Mouse (Mus musculus) hindbrain, embryonic 14.5 days (tissue): ENCODE data around the gene Henmt1. TPM values are rescaled to one million over a fixed set of nuclear protein-coding genes. Genes with fewer than 3 reads are reported as not detected.

ENCODE experiments used
- ATAC-seq: fragments of 200-750 bp; cut with Nextera tagmentation; 2 replicates; pipeline ENCODE4 v1.8.0; 2017; ENCODE audit warnings: moderate number of reproducible peaks, mild to moderate bottlenecking, moderate TSS enrichment, moderate library complexity; ENCODE audit not compliant: low FRiP score
- DNase-seq: peaks from one replicate; pipeline ENCODE4 v3.0.0-alpha.2; 2015; ENCODE audit warnings: low spot score
- H3K27ac ChIP-seq: fragments of 300-500 bp; sonication (generic); 2 replicates; pipeline ENCODE4 v1.5.1; 2014; ENCODE audit warnings: mild to moderate bottlenecking, moderate library complexity
- H3K27me3 ChIP-seq: fragments of 300-500 bp; sonication (generic); 2 replicates; pipeline ENCODE4 v1.6.1; 2014; ENCODE audit warnings: mild to moderate bottlenecking, low read length, mixed read lengths; ENCODE audit not compliant: control insufficient read depth, insufficient read depth
- H3K36me3 ChIP-seq: fragments of 300-500 bp; sonication (generic); replicated peaks from 2 replicates; pipeline ENCODE4 v1.6.1; 2014; ENCODE audit not compliant: control insufficient read depth, insufficient read depth
- H3K4me1 ChIP-seq: fragments of 300-500 bp; sonication (generic); replicated peaks from 2 replicates; pipeline ENCODE4 v1.6.1; 2014; ENCODE audit warnings: antibody characterized with exemption, low read length, mixed read lengths; ENCODE audit not compliant: control insufficient read depth, insufficient read depth
- H3K4me2 ChIP-seq: fragments of 300-500 bp; sonication (generic); replicated peaks from 2 replicates; pipeline ENCODE4 v1.6.1; 2014; ENCODE audit warnings: mild to moderate bottlenecking, moderate library complexity
- H3K4me3 ChIP-seq: fragments of 300-500 bp; sonication (generic); replicated peaks from 2 replicates; pipeline ENCODE4 v1.5.1; 2014; ENCODE audit warnings: mild to moderate bottlenecking, low read length
- H3K9ac ChIP-seq: fragments of 300-500 bp; sonication (generic); 2 replicates; pipeline ENCODE4 v1.6.1; 2014
- H3K9me3 ChIP-seq: fragments of 300-500 bp; sonication (generic); 2 replicates; pipeline ENCODE4 v1.6.1; 2016; ENCODE audit warnings: low read length; ENCODE audit not compliant: control insufficient read depth
- WGBS: fragments of 180-500 bp; shearing (Covaris S2); extraction: QIAGEN DNeasy Blood & Tissue Kit; methylation state at CpG from one replicate; pipeline ENCODE4 v1.1.7; 2014; 5-methylcytosine and 5-hydroxymethylcytosine counted together
- polyA plus RNA-seq: library from polyadenylated mRNA; unstranded; fragments of >200 nt; fragmentation: Nextera tagmentation; extraction: Ambion mirVana; gene quantifications from 2 replicates; pipeline ENCODE4 v1.2.1, GENCODE M21; 2014

Henmt1 gene
- polyA plus RNA-seq, 1 experiment from 2014 or later, result 2.4 TPM

DNA sequence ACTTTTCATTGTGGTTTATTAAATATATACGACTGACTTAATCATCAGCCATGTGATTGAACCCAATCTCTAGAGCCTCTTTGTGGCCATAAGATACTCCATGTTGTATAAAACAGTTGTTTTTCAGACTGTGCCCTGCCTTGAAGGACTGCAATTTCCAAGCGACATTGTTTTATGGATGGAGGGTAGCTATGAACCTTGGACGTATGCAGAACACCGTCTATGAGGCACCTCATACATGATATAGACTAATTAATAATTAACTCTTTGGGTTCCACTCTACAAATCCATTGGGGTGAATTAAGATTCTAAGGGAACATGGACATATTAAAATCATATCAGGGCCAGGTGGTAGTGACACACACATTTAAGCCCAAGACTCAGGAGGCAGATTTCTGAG is 14.0 kb upstream of the Henmt1 start:
- WGBS, result 92% methylated on average over 4 of the region's 4 CpGs
- no peaks in the 10 kb centered on the region for H3K27me3 ChIP-seq
- no peak for DNase-seq
- no peak overlapping the region for H3K9ac ChIP-seq
- H3K4me2 ChIP-seq, result no peak overlapping the region
- H3K4me3 ChIP-seq, result no peak overlapping the region
- no peak overlapping the region for H3K27ac ChIP-seq
- ATAC-seq, result no peak
- H3K9me3 ChIP-seq, result no peaks in the 10 kb centered on the region
- H3K36me3 ChIP-seq, result no peaks in the 10 kb centered on the region
- H3K4me1 ChIP-seq, result no peaks in the 10 kb centered on the region

DNA sequence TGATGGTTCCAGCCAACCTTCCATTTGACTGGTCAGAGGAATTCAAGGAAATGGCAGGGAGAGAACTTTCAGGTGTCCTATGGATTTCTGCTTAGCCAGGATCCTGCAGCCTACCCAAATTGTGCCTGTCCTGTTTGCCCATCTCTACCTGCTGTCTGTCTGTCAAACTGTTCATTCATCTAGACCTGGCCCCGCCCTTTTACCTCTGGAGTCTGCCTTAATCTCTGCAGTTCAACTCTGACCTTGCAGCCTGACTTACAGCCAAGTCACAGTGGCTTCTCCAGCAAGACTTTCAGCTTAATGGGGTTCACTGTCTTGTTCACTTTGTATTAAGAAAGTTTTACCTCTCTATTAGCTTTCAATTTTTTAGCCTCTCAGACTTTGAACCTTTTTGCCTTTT is 13.4 kb upstream of the Henmt1 start:
- Histone ChIP-seq H3K27ac (no peak overlapping the region), H3K4me2 (no peak overlapping the region), H3K36me3 (no peaks in the 10 kb centered on the region), H3K9ac (no peak overlapping the region), H3K4me1 (no peaks in the 10 kb centered on the region), H3K9me3 (no peaks in the 10 kb centered on the region), H3K27me3 (no peaks in the 10 kb centered on the region), H3K4me3 (no peak overlapping the region)
- WGBS, result 68% methylated on average over 1 of the region's 1 CpGs
- no peak for DNase-seq
- no peak for ATAC-seq

DNA sequence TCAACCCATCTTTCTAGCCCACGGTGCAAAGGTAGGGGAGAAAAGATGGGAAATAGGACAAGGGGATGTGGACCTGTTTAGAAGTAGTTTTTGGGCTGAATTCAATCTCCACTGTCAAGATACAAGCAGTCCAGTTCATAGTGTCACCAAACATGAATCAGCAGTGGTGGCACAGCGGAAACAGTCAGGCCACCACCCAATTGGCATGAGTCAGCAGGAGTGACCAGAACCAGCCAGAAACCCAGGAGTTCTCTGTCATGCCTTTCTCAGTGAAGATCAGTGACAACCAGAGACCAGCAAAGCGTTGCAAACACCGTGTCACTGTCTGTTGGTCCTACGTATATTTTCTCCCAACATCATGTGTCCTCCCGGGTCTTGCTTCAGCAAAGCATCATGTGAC is 6.1 kb upstream of the Henmt1 start:
- WGBS, result 96% methylated on average over 6 of the region's 6 CpGs
- H3K9me3 ChIP-seq, result no peaks in the 10 kb centered on the region
- no peaks in the 10 kb centered on the region for H3K27me3 ChIP-seq
- H3K27ac ChIP-seq, result no peak overlapping the region
- no peaks in the 10 kb centered on the region for H3K36me3 ChIP-seq
- no peak overlapping the region for H3K4me3 ChIP-seq
- no peak for DNase-seq
- no peak overlapping the region for H3K9ac ChIP-seq
- no peaks in the 10 kb centered on the region for H3K4me1 ChIP-seq
- ATAC-seq, result no peak
- H3K4me2 ChIP-seq, result no peak overlapping the region

DNA sequence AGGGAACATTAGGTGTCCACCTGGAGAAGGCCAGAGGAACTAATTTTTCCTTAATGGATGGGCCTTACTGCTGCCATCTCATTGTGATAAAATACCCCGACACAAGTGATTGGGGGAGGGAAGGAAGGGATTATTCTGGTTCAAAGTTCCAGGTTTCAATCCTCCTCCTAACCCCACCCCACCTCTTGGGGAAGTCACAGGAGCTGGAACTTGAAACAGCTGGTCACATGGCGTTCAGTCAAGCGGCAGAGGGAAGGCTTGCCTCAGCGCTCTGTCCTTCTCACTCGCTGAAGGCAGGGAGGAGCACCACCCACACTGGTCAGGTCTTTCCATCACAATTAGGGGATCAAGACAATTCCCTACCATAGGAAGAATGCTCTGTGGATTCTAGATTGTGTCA is 982 bp upstream of the Henmt1 start:
- Histone ChIP-seq H3K9me3 (no peaks in the 10 kb centered on the region), H3K9ac (no peak overlapping the region), H3K27me3 (no peaks in the 10 kb centered on the region), H3K4me2 (no peak overlapping the region), H3K4me3 (no peak overlapping the region), H3K27ac (no peak overlapping the region), H3K36me3 (no peaks in the 10 kb centered on the region), H3K4me1 (no peaks in the 10 kb centered on the region)
- no peak for DNase-seq
- 96% methylated on average over 5 of the region's 5 CpGs for WGBS
- ATAC-seq, result no peak

DNA sequence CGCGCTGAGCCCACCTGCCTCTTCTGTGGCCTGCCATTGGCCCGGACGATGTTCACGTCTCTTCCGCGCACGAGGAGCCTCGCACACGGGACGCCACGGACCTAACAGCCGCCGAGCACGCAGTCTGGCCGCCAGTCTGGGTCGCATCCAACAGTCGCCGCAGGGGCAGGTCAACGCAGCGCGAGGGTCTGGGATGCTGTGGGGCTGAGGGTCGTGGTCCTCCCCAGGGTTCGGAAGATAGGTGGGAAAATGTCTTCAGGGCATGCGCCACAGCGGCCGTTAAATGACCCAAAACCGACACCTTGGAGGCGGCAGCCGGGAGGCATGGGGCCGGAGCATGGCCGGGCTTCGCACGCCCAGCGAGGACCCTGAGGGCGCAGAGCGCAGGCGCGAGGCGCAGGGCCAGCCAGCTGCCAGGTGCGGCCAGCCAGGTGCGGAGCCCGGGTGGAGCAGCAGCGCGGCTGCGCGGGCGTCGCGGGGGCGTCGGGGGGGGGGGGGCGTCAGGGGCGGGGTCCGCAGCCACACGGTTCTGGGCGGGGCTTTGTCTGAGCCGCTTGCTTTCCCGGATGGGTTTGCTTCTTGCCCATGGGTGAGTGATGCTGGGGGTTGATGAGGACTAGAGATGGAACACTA is 444 bp downstream of the Henmt1 start, which contains the start of gene Gm9857:
Gene Gm9857, minus strand, starts transcription at position 445 of the 633 bp plus-strand sequence.
- peak within 1 kb of the TSS; percentile 24 for H3K4me3 ChIP-seq
- ATAC-seq (peak; percentile 90), DNase-seq (no peak)
- H3K4me1 ChIP-seq, result no peaks in the 10 kb centered on the region
- no peaks in the 10 kb centered on the region for H3K9me3 ChIP-seq
- 57% methylated on average over 53 of the region's 59 CpGs for WGBS
- H3K27me3 ChIP-seq, result no peaks in the 10 kb centered on the region
- no peak within 1 kb of the TSS for H3K27ac ChIP-seq
- H3K9ac ChIP-seq, result peak within 1 kb of the TSS; percentile 24; the same call in 1 of the 2 replicates
- H3K4me2 ChIP-seq, result peak within 1 kb of the TSS; percentile 47
- H3K36me3 ChIP-seq, result no peaks in the 10 kb centered on the region

DNA sequence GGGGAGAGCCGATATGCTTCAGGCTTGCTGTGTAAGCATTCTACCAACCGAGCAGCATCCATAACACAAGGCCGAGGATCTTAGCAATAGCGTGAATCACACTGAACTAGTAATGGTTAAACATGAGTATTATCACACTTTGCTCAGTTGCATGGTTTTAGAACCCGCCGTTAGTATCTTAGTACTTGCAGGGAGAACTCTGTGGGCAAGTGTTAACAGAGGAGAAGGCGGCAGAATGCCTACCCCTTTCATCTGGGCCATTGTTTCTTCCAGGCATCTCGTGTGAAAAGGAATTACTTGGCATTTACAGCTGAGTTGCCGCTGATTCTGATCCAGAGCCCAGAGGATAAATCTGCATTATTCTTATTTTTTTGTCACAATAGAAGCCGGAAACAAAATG is 1.3 kb downstream of the Henmt1 start:
- no peaks in the 10 kb centered on the region for H3K27me3 ChIP-seq
- no peak overlapping the region for H3K4me3 ChIP-seq
- H3K4me2 ChIP-seq, result no peak overlapping the region

DNA sequence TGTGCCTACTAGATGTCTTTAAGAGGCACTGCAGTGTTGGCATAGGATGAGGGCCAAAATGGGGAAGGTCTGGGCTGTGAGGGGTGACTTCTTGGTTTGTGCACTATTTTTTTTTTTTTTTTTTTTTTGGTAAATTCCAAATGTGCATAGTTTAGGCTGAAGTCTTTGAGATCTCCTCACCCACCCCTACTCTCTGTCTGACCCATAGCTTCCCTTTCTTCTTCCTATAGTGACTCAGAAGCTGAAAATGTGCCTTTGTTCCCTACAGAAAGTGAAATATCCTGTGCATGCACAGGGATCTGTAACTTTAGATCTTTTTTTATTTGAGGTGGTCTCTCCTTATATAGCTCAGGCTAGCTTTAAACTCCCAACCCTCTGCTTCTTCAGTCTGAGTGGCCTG is 18.3 kb downstream of the Henmt1 start:
- Histone ChIP-seq H3K4me2 (no peak overlapping the region), H3K36me3 (no peaks in the 10 kb centered on the region), H3K4me3 (no peak overlapping the region), H3K9ac (no peak overlapping the region), H3K27ac (no peak overlapping the region), H3K4me1 (peaks cover 17% of the 10 kb centered on the region), H3K9me3 (no peaks in the 10 kb centered on the region), H3K27me3 (no peaks in the 10 kb centered on the region)
- DNase-seq, result no peak
- no peak for ATAC-seq

More for the DNA sequence above, 1.3 kb downstream of the Henmt1 start:
- ATAC-seq (no peak), DNase-seq (no peak)
- Histone ChIP-seq H3K27ac (no peak overlapping the region), H3K9me3 (no peaks in the 10 kb centered on the region), H3K9ac (no peak overlapping the region), H3K4me1 (no peaks in the 10 kb centered on the region), H3K36me3 (no peaks in the 10 kb centered on the region)
- WGBS, result 78% methylated on average over 10 of the region's 10 CpGs

DNA sequence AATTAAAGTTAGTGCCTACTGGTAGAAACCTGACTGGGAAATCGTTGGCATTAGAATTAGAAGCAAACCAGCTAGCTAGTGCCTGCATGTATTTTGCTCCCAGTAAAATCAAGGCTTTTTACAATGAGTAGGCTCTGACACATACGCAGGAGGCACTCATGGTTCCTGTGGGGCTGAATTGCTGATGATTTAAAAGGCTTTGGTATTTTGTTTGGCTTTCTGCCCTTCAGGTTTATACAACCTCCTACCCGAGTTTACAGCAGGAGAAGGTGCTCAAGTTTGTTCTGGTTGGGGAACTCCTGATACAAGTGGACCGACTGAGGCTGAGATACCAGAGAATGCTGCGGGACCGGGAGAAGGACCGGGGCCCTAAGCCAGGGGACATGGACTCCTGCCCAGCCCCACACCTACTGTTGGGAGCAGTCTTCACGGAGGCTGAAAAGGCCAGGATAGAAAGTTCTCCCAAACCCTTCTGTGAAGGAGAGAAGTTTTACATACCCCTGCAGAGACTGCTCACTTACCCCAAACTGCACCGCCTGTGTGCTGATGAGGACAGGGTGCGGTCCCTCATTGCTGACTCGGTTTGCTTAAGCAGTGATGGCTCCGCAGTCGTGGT is 20.1 kb downstream of the Henmt1 start:
- WGBS, result 75% methylated on average over 13 of the region's 13 CpGs
- H3K4me3 ChIP-seq, result no peak overlapping the region
- H3K27ac ChIP-seq, result no peak overlapping the region
- no peak overlapping the region for H3K9ac ChIP-seq
- no peaks in the 10 kb centered on the region for H3K9me3 ChIP-seq
- DNase-seq, result no peak
- no peaks in the 10 kb centered on the region for H3K36me3 ChIP-seq
- peaks cover 17% of the 10 kb centered on the region for H3K4me1 ChIP-seq
- no peak overlapping the region for H3K4me2 ChIP-seq
- H3K27me3 ChIP-seq, result no peaks in the 10 kb centered on the region
- ATAC-seq, result no peak

DNA sequence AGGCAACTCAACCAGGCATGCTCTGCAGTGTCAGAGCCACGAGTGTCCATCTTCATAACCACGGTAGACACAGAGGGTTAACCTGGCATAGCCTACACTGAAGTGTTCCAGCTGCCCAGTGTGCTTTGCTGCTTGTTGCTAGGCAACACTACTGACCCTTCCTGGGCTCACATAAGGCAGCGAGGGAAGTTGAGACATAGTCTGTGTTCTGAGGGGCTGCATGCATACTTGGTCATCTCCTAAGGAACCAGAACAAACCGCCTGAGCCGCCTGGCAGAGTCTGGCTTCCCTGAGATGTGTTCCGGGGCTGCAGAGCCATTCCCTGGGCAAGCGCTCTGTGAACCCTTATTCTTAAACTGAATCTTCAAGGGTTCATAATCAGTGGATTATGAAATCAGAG is 21.6 kb downstream of the Henmt1 start:
- H3K4me2 ChIP-seq, result peak overlapping the region; percentile 55
- 9% methylated on average over 7 of the region's 7 CpGs for WGBS
- H3K9me3 ChIP-seq, result no peaks in the 10 kb centered on the region
- DNase-seq (peak; percentile 68), ATAC-seq (peak; percentile 93)
- H3K27me3 ChIP-seq, result no peaks in the 10 kb centered on the region
- H3K4me3 ChIP-seq, result peak overlapping the region; percentile 18
- peak overlapping the region; percentile 60 for H3K9ac ChIP-seq
- peak overlapping the region; percentile 85 for H3K27ac ChIP-seq
- no peaks in the 10 kb centered on the region for H3K36me3 ChIP-seq
- H3K4me1 ChIP-seq, result peaks cover 17% of the 10 kb centered on the region
